Mouse (Mus musculus): ENCODE results near the gene Naalad2. TPM values are rescaled to one million over a fixed set of nuclear protein-coding genes. Genes with fewer than 3 reads are reported as not detected.

The Naalad2 gene
- total RNA-seq, 2 experiments from 2014 or later, result 0.04 TPM; not detected in 1

Other genes with a start within 250 kb of the Naalad2 start
- gene Chordc1, start 110.9 kb downstream of the Naalad2 start, total RNA-seq (2015), result 61.0 and 66.0 TPM in 2 replicates
- gene Chordc1, start 110.9 kb downstream of the Naalad2 start, total RNA-seq (2017), result 157 and 163 TPM in 2 replicates
- gene Ubtfl1, start 1.4 kb upstream of the Naalad2 start, total RNA-seq (2015), result not detected in 2 replicates
- gene Ubtfl1, start 1.4 kb upstream of the Naalad2 start, total RNA-seq (2017), result not detected in 2 replicates
- not detected in 2 replicates for gene Mbd3l2, start 27.7 kb upstream of the Naalad2 start, total RNA-seq (2015)
- not detected in 2 replicates for gene Mbd3l2, start 27.7 kb upstream of the Naalad2 start, total RNA-seq (2017)
- 2.8 and 3.3 TPM in 2 replicates for gene Zfp558, start 75.3 kb upstream of the Naalad2 start, total RNA-seq (2015)
- gene Zfp558, start 75.3 kb upstream of the Naalad2 start, total RNA-seq (2017), result 1.1 and 1.5 TPM in 2 replicates
- gene Mbd3l1, start 75.4 kb upstream of the Naalad2 start, total RNA-seq (2015), result not detected in 2 replicates
- gene Mbd3l1, start 75.4 kb upstream of the Naalad2 start, total RNA-seq (2017), result not detected in 2 replicates

All from megakaryocyte progenitor cell, adult 5-6 weeks (primary cell).